Mouse (Mus musculus) kidney, embryonic 14.5 days (tissue): Measurements from ENCODE around the gene Ipcef1. TPM values are rescaled to one million over a fixed set of nuclear protein-coding genes. Genes with fewer than 3 reads are reported as not detected.

ENCODE experiments used
- ATAC-seq: fragments of 200-750 bp; cut with Nextera tagmentation; 2 replicates; pipeline ENCODE4 v1.8.0; 2017; ENCODE audit warnings: moderate number of reproducible peaks, mild to moderate bottlenecking, moderate TSS enrichment, moderate library complexity; ENCODE audit not compliant: low FRiP score, low TSS enrichment
- H3K27ac ChIP-seq: fragments of 300-500 bp; sonication (generic); 2 replicates; pipeline ENCODE4 v1.5.1; 2014; ENCODE audit warnings: low read depth, mild to moderate bottlenecking, low read length, moderate library complexity, mixed read lengths
- H3K27me3 ChIP-seq: fragments of 300-500 bp; sonication (generic); 2 replicates; pipeline ENCODE4 v1.6.1; 2014; ENCODE audit warnings: mild to moderate bottlenecking, low read length; ENCODE audit not compliant: control insufficient read depth, insufficient read depth
- H3K36me3 ChIP-seq: fragments of 300-500 bp; sonication (generic); 2 replicates; pipeline ENCODE4 v1.6.1; 2014; ENCODE audit warnings: low read length, mixed read lengths; ENCODE audit not compliant: control insufficient read depth, insufficient read depth
- H3K4me1 ChIP-seq: fragments of 300-500 bp; sonication (generic); 2 replicates; pipeline ENCODE4 v1.6.1; 2014; ENCODE audit warnings: low read length, mixed read lengths; ENCODE audit not compliant: control insufficient read depth, insufficient read depth
- H3K4me2 ChIP-seq: fragments of 300-500 bp; sonication (generic); replicated peaks from 2 replicates; pipeline ENCODE4 v1.6.1; 2014; ENCODE audit warnings: low read depth, mild to moderate bottlenecking, low read length
- H3K4me3 ChIP-seq: fragments of 300-500 bp; sonication (generic); 2 replicates; pipeline ENCODE4 v1.5.1; 2014; ENCODE audit warnings: mild to moderate bottlenecking, low read length
- H3K9ac ChIP-seq: fragments of 300-500 bp; sonication (generic); 2 replicates; pipeline ENCODE4 v1.6.1; 2014; ENCODE audit warnings: low read depth, mild to moderate bottlenecking, low read length, moderate library complexity
- H3K9me3 ChIP-seq: fragments of 300-500 bp; sonication (generic); 2 replicates; pipeline ENCODE4 v1.6.1; 2016; ENCODE audit warnings: low read length; ENCODE audit not compliant: control insufficient read depth
- WGBS: fragments of 180-500 bp; shearing (Covaris S2); extraction: QIAGEN DNeasy Blood & Tissue Kit; methylation state at CpG from one replicate; pipeline ENCODE4 v1.1.7; 2014; 5-methylcytosine and 5-hydroxymethylcytosine counted together
- polyA plus RNA-seq: library from polyadenylated mRNA; unstranded; fragments of >200 nt; fragmentation: Nextera tagmentation; extraction: Ambion mirVana; gene quantifications from 2 replicates; pipeline ENCODE4 v1.2.1, GENCODE M21; 2014

The Ipcef1 gene
- 3.2 and 3.6 TPM in 2 replicates for polyA plus RNA-seq

DNA sequence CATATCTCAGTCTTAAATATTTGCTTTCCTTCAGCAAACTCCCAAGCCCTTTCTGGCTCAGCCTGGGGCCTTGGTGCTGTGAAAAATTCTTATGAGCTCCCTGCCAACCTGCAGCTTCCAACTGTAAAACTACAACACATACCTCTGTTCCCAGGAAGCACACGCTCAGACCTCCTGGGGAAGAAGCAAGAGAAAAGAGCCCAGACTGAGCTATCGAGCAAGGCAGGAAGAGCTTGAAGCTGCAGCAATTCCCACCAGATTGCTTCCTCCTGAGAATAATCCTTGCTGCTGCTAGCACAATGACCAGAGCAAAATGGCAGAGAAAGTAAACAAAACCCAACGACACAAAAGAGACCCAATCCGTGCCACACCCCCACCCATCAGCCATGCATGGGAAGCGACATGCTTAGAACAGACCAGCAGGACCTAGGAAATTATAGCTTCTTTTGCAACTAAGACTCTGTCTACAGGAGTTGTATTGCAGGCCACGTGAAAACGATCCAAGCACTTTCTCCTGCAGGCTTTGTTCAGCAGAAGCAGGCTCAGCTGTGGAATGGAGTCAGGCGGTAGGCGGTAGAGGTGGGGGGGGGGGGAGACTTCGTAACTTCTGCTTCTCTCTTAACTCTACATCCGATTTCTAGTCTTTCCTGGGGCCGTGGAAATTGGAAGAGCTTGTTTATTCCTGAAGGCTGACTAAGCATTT, at the start of gene Ipcef1:
TSS of gene Ipcef1 (minus strand) at position 164 of the 703 bp plus-strand sequence.
- H3K27me3 ChIP-seq: no peaks in the 10 kb centered on the region
- no peaks in the 10 kb centered on the region for H3K9me3 ChIP-seq
- 0 out of 2 replicates have a peak within 1 kb of the TSS, but pooled peaks have one; percentile 8 for H3K9ac ChIP-seq
- H3K4me2 ChIP-seq: peak within 1 kb of the TSS; percentile 21; the same call in 1 of the 2 replicates
- H3K27ac ChIP-seq: peak within 1 kb of the TSS; percentile 69
- ATAC-seq: no peak
- H3K4me3 ChIP-seq: no peak within 1 kb of the TSS
- H3K4me1 ChIP-seq: 0 out of 2 replicates have a peak, but pooled peaks cover 3% of the 10 kb centered on the region
- no peaks in the 10 kb centered on the region for H3K36me3 ChIP-seq
- WGBS: 39% methylated on average over 12 of the region's 12 CpGs

GRCm38 (mm10) chr10:7077971-7078370, 25.7 kb upstream of the Ipcef1 start:
- Histone ChIP-seq H3K4me3 (no peak overlapping the region), H3K27me3 (no peaks in the 10 kb centered on the region), H3K27ac (no peak overlapping the region), H3K4me1 (no peaks in the 10 kb centered on the region), H3K36me3 (no peaks in the 10 kb centered on the region), H3K4me2 (no peak overlapping the region), H3K9me3 (no peaks in the 10 kb centered on the region), H3K9ac (no peak overlapping the region)
- ATAC-seq: no peak
- WGBS: 81% methylated on average over 1 of the region's 1 CpGs

- H3K4me3 ChIP-seq: no peak overlapping the region
- peak; percentile 47; the same call in 1 of the 2 replicates for ATAC-seq
- 54% methylated on average over 7 of the region's 7 CpGs for WGBS
- peak overlapping the region; percentile 65; the same call in 1 of the 2 replicates for H3K27ac ChIP-seq
- H3K9ac ChIP-seq: no peak overlapping the region
- H3K36me3 ChIP-seq: no peaks in the 10 kb centered on the region
- H3K4me1 ChIP-seq: no peaks in the 10 kb centered on the region
- H3K9me3 ChIP-seq: no peaks in the 10 kb centered on the region
- H3K27me3 ChIP-seq: no peaks in the 10 kb centered on the region
- no peak overlapping the region for H3K4me2 ChIP-seq
Measured at GRCm38 (mm10) chr10:7077389-7077808, 25.1 kb upstream of the Ipcef1 start.

DNA sequence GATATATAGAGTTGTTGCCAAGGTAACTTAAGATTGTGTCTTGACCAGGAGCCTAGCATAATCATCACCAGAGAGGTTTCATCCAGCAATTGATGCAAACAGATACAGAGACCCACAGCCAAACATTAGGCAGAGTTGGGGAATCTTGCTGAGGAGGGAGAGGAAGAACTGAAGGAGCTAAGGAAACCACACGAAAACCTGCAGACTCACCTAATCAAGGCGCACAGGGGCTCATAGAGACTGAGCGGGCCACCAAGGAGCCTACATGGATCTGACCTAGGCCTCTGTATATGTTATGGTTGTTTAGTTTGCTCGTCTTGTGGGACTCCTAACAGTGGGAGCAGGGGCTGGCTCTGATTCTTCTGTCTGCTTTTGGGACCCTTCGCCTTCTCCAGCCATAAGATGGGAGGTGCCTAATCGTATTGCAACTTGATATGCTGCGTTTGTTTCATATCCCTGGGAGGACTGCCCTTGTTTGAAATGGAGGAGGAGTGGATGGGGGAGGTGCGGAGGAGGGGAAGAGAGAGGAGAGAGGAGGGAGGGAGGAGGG, 24.5 kb upstream of the Ipcef1 start:
- Histone ChIP-seq H3K9ac (peak overlapping the region; percentile 28; the same call in 1 of the 2 replicates), H3K4me3 (peak overlapping the region; percentile 10; the same call in 1 of the 2 replicates), H3K4me1 (no peaks in the 10 kb centered on the region), H3K4me2 (peak overlapping the region; percentile 27; the same call in 1 of the 2 replicates), H3K27me3 (no peaks in the 10 kb centered on the region), H3K36me3 (no peaks in the 10 kb centered on the region), H3K9me3 (no peaks in the 10 kb centered on the region), H3K27ac (peak overlapping the region; percentile 74; the same call in 1 of the 2 replicates)
- peak; percentile 71 for ATAC-seq
- WGBS: 23% methylated on average over 7 of the region's 8 CpGs

DNA sequence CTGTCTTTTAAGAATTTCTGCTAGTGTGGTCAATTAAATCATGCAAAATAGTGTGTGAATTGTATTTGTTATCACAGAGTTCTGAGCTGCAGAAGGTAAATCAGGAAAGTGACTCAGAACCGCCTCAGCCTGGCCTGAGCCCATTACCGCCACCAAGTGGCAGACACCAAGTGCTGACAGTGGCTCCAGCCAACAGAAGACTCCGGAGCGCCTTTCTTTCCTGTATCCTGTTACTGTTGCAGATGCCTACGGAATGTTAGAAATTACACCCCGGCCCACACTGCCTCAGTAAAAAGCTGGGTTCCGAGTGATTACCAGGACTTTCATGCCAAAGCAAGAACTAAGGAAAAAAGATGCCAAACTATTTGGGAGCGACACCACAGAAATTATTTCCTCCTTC, 23.9 kb upstream of the Ipcef1 start:
- Histone ChIP-seq H3K4me2 (peak overlapping the region; percentile 27; the same call in 1 of the 2 replicates), H3K9me3 (no peaks in the 10 kb centered on the region), H3K4me3 (peak overlapping the region; percentile 10; the same call in 1 of the 2 replicates), H3K27me3 (no peaks in the 10 kb centered on the region), H3K36me3 (no peaks in the 10 kb centered on the region), H3K9ac (no peak overlapping the region), H3K4me1 (no peaks in the 10 kb centered on the region), H3K27ac (peak overlapping the region; percentile 74; the same call in 1 of the 2 replicates)
- 6% methylated on average over 8 of the region's 8 CpGs for WGBS
- peak; percentile 84 for ATAC-seq

- no peak overlapping the region for H3K4me3 ChIP-seq
- no peak overlapping the region for H3K27ac ChIP-seq
- no peaks in the 10 kb centered on the region for H3K9me3 ChIP-seq
- 93% methylated on average over 2 of the region's 2 CpGs for WGBS
- no peak overlapping the region for H3K9ac ChIP-seq
- no peaks in the 10 kb centered on the region for H3K27me3 ChIP-seq
- H3K4me1 ChIP-seq: no peaks in the 10 kb centered on the region
- no peak for ATAC-seq
- no peak overlapping the region for H3K4me2 ChIP-seq
- no peaks in the 10 kb centered on the region for H3K36me3 ChIP-seq
Measured at GRCm38 (mm10) chr10:7075661-7076060, 23.4 kb upstream of the Ipcef1 start.

DNA sequence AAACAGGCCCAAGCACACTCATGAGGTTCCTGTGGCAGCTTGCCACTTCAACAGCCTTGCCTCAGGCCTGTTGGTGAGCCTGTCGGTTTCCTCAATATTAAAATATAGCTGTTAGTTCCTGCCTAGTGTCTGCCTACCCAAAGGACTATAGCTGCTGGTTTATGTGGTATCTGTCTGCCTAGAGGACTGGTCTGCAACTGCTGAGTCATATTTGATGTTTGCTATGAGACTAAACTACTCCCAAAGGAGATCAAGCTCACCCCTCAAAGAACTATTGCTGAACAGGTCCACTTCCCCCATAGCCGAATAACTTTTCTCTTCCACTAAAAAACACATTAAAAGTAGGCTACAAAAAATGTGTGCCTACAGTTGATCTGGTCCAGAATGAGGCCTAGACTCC, 22.0 kb upstream of the Ipcef1 start:
- no peak overlapping the region for H3K9ac ChIP-seq
- H3K4me1 ChIP-seq: no peaks in the 10 kb centered on the region
- H3K27me3 ChIP-seq: no peaks in the 10 kb centered on the region
- H3K4me2 ChIP-seq: no peak overlapping the region
- H3K9me3 ChIP-seq: no peaks in the 10 kb centered on the region
- H3K4me3 ChIP-seq: no peak overlapping the region
- no peak overlapping the region for H3K27ac ChIP-seq
- no peak for ATAC-seq
- 75% methylated on average over 2 of the region's 2 CpGs for WGBS
- no peaks in the 10 kb centered on the region for H3K36me3 ChIP-seq

GRCm38 (mm10) chr10:7070924-7071323, 18.6 kb upstream of the Ipcef1 start:
- H3K4me3 ChIP-seq: no peak overlapping the region
- no peaks in the 10 kb centered on the region for H3K36me3 ChIP-seq
- H3K9ac ChIP-seq: no peak overlapping the region
- H3K4me2 ChIP-seq: no peak overlapping the region
- H3K27me3 ChIP-seq: no peaks in the 10 kb centered on the region
- H3K27ac ChIP-seq: no peak overlapping the region
- no peaks in the 10 kb centered on the region for H3K9me3 ChIP-seq
- H3K4me1 ChIP-seq: no peaks in the 10 kb centered on the region
- no peak for ATAC-seq
- 73% methylated on average over 5 of the region's 5 CpGs for WGBS
